Mouse (Mus musculus): ENCODE measurements at regions not wholly inside any gene's neighbourhood (a gene's known extent, or its start where the extent isn't known, plus 50 kb on each side); places are given as distances from the start of the nearest gene placed in this dataset.

- no peak for DNase-seq (ENCODE audit: low spot score in 2 of 2)
These were observed 64.0 kb upstream of the Gjb5 start for GRCm38 (mm10) chr4:127421927-127422450.

- no peak for DNase-seq (ENCODE audit: low spot score in 2 of 2)
These were observed 63.1 kb upstream of the Gjb5 start for GRCm38 (mm10) chr4:127421129-127421528.

GRCm38 (mm10) chr4:127419786-127420120 lies 61.8 kb upstream of the Gjb5 start:
- no peak for DNase-seq (ENCODE audit: low spot score in 2 of 2)

GRCm38 (mm10) chr4:127419062-127419785 lies 61.2 kb upstream of the Gjb5 start:
- peak in 1 of 2 experiments; percentile 41 for DNase-seq (ENCODE audit: low spot score in 2 of 2)

GRCm38 (mm10) chr4:127416906-127417305 lies 58.9 kb upstream of the Gjb5 start:
- DNase-seq (ENCODE audit: low spot score in 2 of 2), result peak in 1 of 2 experiments; percentile 45

- no peak for DNase-seq (ENCODE audit: low spot score in 2 of 2)
These were observed 56.3 kb upstream of the Gjb5 start for GRCm38 (mm10) chr4:127413997-127414964.

Measured in urinary bladder, postnatal 4 days (tissue).